Mouse (Mus musculus) layer of hippocampus, adult 6 months (tissue): Measurements from ENCODE around the gene Crb2. TPM values are rescaled to one million over a fixed set of nuclear protein-coding genes. Genes with fewer than 3 reads are reported as not detected.

ENCODE experiments used
- long read RNA-seq, 2 experiments: library from polyadenylated mRNA; unstranded; transcript quantifications; one replicate each; pipeline ENCODE4 v2.0.0; 2019 to 2020
- polyA plus RNA-seq: library from polyadenylated mRNA; unstranded; fragments of <200 nt; fragmentation: Nextera tagmentation; gene quantifications from 2 replicates; pipeline ENCODE4 v1.2.3, GENCODE M21; 2021

Crb2 gene
- polyA plus RNA-seq, result 3.0 and 3.2 TPM in 2 replicates
- long read RNA-seq, experiment 1, partial matches to known transcripts, result 0 of 4 reads
- long read RNA-seq, experiment 1, other reads (novel, unspliced or antisense), result 4 of 4 reads
- long read RNA-seq, experiment 2, partial matches to known transcripts, result 3 of 3 reads
- long read RNA-seq, experiment 2, other reads (novel, unspliced or antisense), result 0 of 3 reads

DNA sequence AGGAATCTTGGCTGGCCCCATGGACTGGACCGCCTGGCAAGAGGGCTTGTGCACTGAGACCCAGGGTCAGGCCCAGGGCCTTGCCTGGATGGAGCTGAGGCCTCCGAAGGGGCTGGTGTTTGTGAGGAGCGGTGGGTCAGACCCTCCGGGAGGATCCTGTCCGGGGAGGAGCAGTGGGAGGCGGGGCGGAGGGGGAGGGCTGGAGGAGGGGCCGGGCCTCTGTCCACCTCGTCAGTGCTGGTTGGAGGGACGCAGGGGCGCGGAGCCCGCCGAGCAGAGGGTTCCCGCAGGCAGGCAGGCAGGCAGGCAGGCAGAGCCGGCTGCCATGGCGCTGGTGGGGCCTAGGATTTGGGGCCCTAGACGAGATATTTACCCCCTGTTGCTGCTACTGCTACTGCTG is at the start of gene Crb2:
Gene Crb2, plus strand, starts transcription at position 234 of the 400 bp plus-strand sequence.

Other genes starting within 250 kb of the Crb2 start
- 30.9 and 37.4 TPM in 2 replicates for gene Strbp, start 72.4 kb upstream of the Crb2 start, polyA plus RNA-seq